Mouse (Mus musculus): ENCODE measurements around the gene Srm.

Gene Srm

DNA sequence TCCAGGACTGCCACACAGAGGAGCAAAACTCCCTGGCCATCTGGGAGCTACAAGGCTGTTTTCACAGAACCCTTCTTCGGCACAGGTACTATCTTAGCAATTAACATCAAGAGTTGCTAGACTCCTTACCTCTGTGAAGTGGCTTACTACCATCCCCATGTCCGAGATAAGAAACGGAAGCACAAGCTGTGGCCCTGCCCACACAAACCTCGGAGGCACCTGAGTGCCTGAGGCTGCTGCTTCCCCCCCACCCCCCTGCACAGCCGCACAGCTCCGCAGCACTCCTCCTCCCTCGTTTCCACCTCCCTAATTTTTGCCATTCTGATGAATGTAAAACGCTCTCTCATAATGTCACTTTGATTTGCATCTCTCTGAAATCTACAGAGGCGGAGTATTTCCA lies 47.0 kb downstream of the Srm start:
- DNase-seq (ENCODE audit: low read depth) = no peak

GRCm38 (mm10) chr4:148639455-148639854 lies 48.2 kb downstream of the Srm start:
- DNase-seq (ENCODE audit: low read depth) = no peak

- no peak for DNase-seq (ENCODE audit: low read depth)
Measured at GRCm38 (mm10) chr4:148641121-148641520, 49.8 kb downstream of the Srm start.

DNA sequence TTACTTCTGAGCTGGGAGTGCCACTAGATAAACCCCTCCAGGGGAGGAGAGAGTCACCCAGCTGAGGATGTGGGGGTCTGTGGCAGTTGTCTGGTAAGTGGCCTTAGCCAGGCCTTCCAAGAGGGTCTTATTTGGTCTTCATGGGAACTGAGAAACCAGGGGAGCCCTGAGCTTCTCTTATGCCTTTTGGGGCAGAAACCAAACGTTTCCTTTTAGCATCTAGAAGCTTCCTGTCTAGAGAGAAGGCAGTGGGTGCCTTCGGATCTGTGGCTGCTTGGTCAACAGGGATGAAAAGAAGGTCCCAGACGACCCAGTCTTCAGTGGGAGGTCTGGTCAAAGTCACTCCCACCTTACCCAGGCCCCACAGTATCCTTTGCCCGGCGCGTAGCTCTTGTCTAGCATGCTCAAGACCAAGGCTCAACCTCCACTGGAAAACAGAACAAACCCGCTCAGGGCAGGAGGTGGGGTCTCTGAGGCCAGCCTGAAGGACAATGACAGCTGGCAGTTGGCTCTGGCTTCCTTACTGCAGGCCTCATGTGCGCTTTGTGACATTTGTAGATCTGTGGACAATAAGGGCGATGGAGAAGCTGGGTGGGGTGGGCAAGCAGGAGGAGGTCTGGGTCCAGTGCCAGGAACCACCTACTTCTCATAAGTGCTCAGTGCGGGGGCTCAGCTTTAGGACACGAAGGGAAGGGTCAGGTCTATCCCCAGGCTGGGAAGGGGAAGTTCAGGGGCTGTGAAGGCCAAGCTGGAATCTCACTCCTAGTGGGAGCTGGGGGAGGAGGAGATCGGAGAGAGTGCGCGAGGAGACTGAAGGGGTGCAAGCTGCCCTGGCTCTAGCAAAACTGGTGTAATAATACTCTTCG lies 52.2 kb downstream of the Srm start, which contains the start of gene Gm572:
Gm572 (plus strand) TSS at position 27 of the 866 bp plus-strand sequence.
- no peak for DNase-seq (ENCODE audit: low read depth)

- peak; percentile 64 for DNase-seq (ENCODE audit: low read depth)
Measured at GRCm38 (mm10) chr4:148644157-148644511, 52.8 kb downstream of the Srm start.
